Mouse (Mus musculus): ENCODE results near the gene Man1a2. TPM values are rescaled to one million over a fixed set of nuclear protein-coding genes. Genes with fewer than 3 reads are reported as not detected.

Man1a2 gene
- total RNA-seq, 2 experiments from 2014 or later: 164 to 166 TPM

Other genes starting within 250 kb of the Man1a2 start
- 1 to 10 TPM; 2.3 to 3.2 TPM for gene Tent5c, start 196.2 kb downstream of the Man1a2 start, total RNA-seq (2021)
- under 1 TPM; 0.28 to 0.35 TPM for gene Vtcn1, start 140.0 kb upstream of the Man1a2 start, total RNA-seq (2021)
- gene Trim45, start 236.7 kb upstream of the Man1a2 start, total RNA-seq (2021): 10 to 100 TPM; 11.3 to 11.7 TPM

All from left cerebral cortex, adult 18-20 months (tissue).